Mouse (Mus musculus): ENCODE data around the gene Cped1. TPM values are rescaled to one million over a fixed set of nuclear protein-coding genes. Genes with fewer than 3 reads are reported as not detected.
"Not testable (repeated sequence)": the region's sequence is repeated elsewhere in the genome, so short reads cannot be mapped to it uniquely, and the experiment has no call there.

The Cped1 gene
- total RNA-seq, 2 experiments from 2014 or later: 3.6 to 4.7 TPM

GRCm38 (mm10) chr6:22099832-22100231 lies 114.1 kb downstream of the Cped1 start:
- no peak for TF ChIP-seq CTCF (IDR thresholded peaks at IDR 0.05)
- intact Hi-C loops (cut with DNase I): loop anchor here (5.0 kb wide), 2 partner anchors 113 to 303 kb away; partner anchors contain the start of gene Cped1

DNA sequence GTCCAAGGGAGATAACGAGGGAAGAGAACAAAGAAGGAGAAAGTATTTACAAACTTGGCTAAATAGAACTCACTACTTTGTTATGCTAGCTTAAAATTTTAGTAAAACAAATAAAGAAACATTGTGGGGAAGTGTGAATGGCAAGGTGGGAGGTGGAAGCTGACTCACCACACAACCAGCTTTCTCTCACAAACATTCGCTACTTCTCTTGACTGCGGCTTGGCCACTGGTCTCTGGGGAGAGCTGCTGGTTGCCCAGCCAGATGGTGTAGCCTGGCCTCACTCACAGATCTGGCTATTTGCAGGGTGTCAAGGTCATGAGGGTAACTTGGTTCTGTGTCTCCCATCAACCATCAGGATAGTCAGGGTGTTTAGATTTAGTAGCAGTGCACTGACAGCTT lies 116.2 kb downstream of the Cped1 start:
- DNase-seq (ENCODE audit: extremely low spot score in 1 of 2, low spot score in 2 of 2): no peak
- TF ChIP-seq CTCF (IDR thresholded peaks at IDR 0.05): no peak
- no peak overlapping the region for H3K27ac ChIP-seq
- no peak overlapping the region for H3K4me3 ChIP-seq
- intact Hi-C loops (cut with DNase I): no loop called here

More at GRCm38 (mm10) chr6:22099832-22100231, 114.1 kb downstream of the Cped1 start:
- no peak for DNase-seq (ENCODE audit: extremely low spot score in 1 of 2, low spot score in 2 of 2)
- Histone ChIP-seq H3K27ac (no peak overlapping the region), H3K4me3 (no peak overlapping the region)

GRCm38 (mm10) chr6:22102752-22103151 lies 117.0 kb downstream of the Cped1 start:
- intact Hi-C loops (cut with DNase I): no loop called here
- H3K27ac ChIP-seq: no peak overlapping the region
- no peak overlapping the region for H3K4me3 ChIP-seq
- DNase-seq (ENCODE audit: extremely low spot score in 1 of 2, low spot score in 2 of 2): no peak
- no peak for TF ChIP-seq CTCF (IDR thresholded peaks at IDR 0.05)

DNA sequence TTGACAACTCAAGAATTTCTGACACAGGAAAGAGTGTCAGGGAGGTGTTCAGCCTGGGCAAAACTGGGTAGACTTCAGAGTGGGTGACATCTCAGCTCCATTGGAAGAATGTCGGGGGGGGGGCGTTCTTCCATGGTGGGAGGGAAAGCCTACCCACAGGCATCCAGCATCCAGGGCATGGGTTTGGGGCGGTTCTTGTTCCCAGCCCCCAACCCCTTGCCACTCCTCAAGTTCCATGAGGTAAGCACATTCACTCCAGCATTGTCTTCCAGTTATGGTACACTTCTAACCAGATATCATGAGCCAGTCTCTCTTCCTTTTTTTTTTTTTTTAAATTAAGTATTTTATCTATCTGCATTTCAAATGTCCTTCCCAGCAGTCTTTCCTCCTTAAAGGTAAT lies 118.0 kb downstream of the Cped1 start:
- Histone ChIP-seq H3K4me3 (no peak overlapping the region), H3K27ac (no peak overlapping the region)
- no peak for DNase-seq (ENCODE audit: extremely low spot score in 1 of 2, low spot score in 2 of 2)
- intact Hi-C loops (cut with DNase I): no loop called here
- TF ChIP-seq CTCF (IDR thresholded peaks at IDR 0.05): no peak

DNA sequence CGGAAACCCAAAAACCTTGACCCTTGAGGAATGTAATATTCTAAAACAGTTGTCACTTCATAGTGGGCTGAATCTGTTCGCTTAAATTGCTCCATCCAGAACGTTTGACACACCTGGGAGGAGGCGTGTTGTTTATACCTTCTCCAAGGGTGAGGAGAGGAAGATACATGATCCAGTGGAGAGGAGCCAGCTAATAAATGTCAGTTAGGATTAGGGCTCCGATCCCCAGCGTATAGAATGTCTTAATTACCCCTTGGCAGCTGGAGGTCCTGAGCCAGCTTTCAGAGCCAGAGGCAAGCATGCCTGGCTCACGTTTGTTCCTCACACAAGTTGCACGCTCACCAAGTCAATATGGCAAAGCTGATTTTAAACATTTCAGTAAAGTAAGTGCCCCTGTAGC lies 118.5 kb downstream of the Cped1 start:
- Histone ChIP-seq H3K4me3 (no peak overlapping the region), H3K27ac (no peak overlapping the region)
- intact Hi-C loops (cut with DNase I): no loop called here
- no peak for TF ChIP-seq CTCF (IDR thresholded peaks at IDR 0.05)
- no peak for DNase-seq (ENCODE audit: extremely low spot score in 1 of 2, low spot score in 2 of 2)

DNA sequence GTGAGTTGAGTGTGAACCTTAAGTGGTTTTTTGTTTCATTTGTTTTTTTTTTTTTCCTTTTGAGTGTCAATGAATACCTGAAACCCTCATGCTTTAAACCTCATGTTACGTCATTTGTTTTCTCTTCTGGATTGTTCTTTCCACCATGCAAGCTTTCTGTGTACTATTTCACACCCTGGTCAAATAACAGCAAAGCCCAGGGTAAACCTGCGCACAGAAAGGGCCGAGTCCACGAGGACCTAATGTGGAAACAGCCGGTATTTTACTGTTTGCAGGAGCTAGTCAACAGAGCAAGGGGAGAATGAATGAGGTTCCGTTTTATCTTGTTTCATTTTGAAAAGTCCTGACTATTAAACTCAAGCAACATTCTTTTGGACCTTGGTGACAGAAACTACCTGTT lies 128.4 kb downstream of the Cped1 start:
- intact Hi-C loops (cut with DNase I): no loop called here
- DNase-seq (ENCODE audit: extremely low spot score in 1 of 2, low spot score in 2 of 2): no peak
- no peak for TF ChIP-seq CTCF (IDR thresholded peaks at IDR 0.05)
- Histone ChIP-seq H3K4me3 (no peak overlapping the region), H3K27ac (no peak overlapping the region)

DNA sequence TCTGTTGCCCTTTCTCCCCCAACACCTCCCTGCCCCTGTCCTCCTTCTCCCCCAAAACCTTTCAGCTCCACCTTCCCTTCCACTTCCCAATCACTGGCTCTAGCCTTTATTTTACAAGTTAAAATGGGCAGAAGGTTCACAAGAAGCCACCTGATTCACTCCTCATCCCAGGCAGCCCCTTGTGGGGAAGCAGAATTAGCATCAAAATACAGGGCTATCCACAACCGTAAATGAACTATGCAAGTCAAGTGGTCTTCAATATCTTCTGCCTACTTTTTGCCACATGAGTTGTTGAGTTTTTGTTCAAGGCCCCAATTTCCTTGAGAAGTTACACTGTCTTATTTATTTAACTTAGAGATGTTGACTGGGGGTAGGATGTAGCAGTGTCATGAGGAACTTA lies 131.0 kb downstream of the Cped1 start:
- DNase-seq (ENCODE audit: extremely low spot score in 1 of 2, low spot score in 2 of 2): no peak
- H3K27ac ChIP-seq: no peak overlapping the region
- H3K4me3 ChIP-seq: no peak overlapping the region
- TF ChIP-seq CTCF (IDR thresholded peaks at IDR 0.05): no peak
- intact Hi-C loops (cut with DNase I): no loop called here

DNA sequence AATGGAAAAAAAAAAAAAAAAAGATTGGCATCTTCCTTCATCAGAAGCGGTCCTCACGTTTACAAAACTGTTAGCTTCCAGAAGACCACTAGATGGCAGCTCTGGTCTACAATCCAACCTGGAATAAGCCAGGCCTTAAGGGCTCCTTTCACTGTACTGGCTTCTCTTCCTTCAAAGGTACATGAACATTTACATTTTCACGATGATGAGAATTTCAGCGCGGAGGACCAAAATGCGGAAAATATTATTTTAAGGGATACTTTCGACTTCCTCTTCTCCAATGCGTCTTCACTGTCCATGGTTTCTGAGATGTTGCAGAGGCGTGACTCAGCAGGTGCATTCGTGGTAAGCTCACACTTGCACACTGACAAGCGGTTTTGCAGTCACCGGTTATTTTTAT lies 136.4 kb downstream of the Cped1 start:
- TF ChIP-seq CTCF (IDR thresholded peaks at IDR 0.05): peak; percentile 81
- Histone ChIP-seq H3K27ac (no peak overlapping the region), H3K4me3 (no peak overlapping the region)
- DNase-seq (ENCODE audit: extremely low spot score in 1 of 2, low spot score in 2 of 2): peak; percentile 29 to 41
- intact Hi-C loops (cut with DNase I): loop anchor here (5.0 kb wide), 4 partner anchors 160 to 860 kb away; no protein-coding TSS in a partner anchor

- H3K4me3 ChIP-seq: no peak overlapping the region
- TF ChIP-seq CTCF (IDR thresholded peaks at IDR 0.05): no peak
- no peak overlapping the region for H3K27ac ChIP-seq
- intact Hi-C loops (cut with DNase I): loop anchor here (5.0 kb wide), 4 partner anchors 160 to 860 kb away; no protein-coding TSS in a partner anchor
- DNase-seq (ENCODE audit: extremely low spot score in 1 of 2, low spot score in 2 of 2): no peak
These were observed 137.0 kb downstream of the Cped1 start for GRCm38 (mm10) chr6:22122693-22123092.

- no peak for DNase-seq (ENCODE audit: extremely low spot score in 1 of 2, low spot score in 2 of 2)
- no peak for TF ChIP-seq CTCF (IDR thresholded peaks at IDR 0.05)
- intact Hi-C loops (cut with DNase I): loop anchor here (5.0 kb wide), 4 partner anchors 159 to 859 kb away; no protein-coding TSS in a partner anchor
- H3K4me3 ChIP-seq: no peak overlapping the region
- H3K27ac ChIP-seq: no peak overlapping the region
These were observed 137.6 kb downstream of the Cped1 start for GRCm38 (mm10) chr6:22123332-22123731.

GRCm38 (mm10) chr6:22124575-22125330 lies 139.0 kb downstream of the Cped1 start:
- intact Hi-C loops (cut with DNase I): loop anchor here (5.0 kb wide), 4 partner anchors 158 to 858 kb away; no protein-coding TSS in a partner anchor
- not testable (repeated sequence) for H3K27ac ChIP-seq; DNase-seq (ENCODE audit: extremely low spot score in 1 of 2, low spot score in 2 of 2); H3K4me3 ChIP-seq

DNA sequence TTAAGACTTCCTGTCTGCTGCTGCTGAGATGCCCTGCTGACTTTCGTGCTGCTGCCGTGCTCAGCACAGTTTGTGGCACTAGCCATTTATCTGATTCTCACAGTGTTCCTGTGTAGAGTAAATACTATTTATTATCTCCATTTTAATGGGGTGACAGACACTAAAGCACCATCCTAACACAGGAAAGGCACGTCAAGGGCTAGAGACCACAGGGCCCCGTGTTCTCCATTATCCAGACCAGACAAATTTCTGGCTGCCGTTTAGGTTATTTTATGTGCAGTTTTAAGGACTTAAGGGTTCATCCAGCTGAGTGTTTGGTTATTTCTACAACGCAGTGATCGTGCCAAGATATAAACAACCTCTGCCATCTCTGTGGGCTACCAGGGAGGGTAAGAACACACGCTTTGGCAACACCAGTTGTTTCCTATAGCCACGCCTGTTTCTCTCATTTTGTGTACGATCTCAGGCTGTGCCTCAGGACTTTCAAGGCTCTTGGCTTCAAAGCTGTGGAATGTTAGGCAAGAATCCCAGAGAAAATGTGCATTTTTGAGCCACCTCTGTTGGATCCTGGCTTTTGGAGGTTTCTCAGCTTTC lies 149.4 kb downstream of the Cped1 start:
- no peak for DNase-seq (ENCODE audit: extremely low spot score in 1 of 2, low spot score in 2 of 2)
- intact Hi-C loops (cut with DNase I): no loop called here

More for the DNA sequence above, 149.4 kb downstream of the Cped1 start:
- H3K27ac ChIP-seq: no peak overlapping the region
- H3K4me3 ChIP-seq: no peak overlapping the region
- TF ChIP-seq CTCF (IDR thresholded peaks at IDR 0.05): no peak
